Mouse (Mus musculus) limb, embryonic 15.5 days (tissue): Measurements from ENCODE around the gene Spdye4b. TPM values are rescaled to one million over a fixed set of nuclear protein-coding genes. Genes with fewer than 3 reads are reported as not detected.
"Not testable (repeated sequence)": the region's sequence is repeated elsewhere in the genome, so short reads cannot be mapped to it uniquely, and the experiment has no call there.

Experiments
- ATAC-seq: fragments of 200-750 bp; cut with Nextera tagmentation; 2 replicates; pipeline ENCODE4 v1.8.0; 2017; ENCODE audit warnings: low read depth, moderate TSS enrichment; ENCODE audit not compliant: insufficient number of reproducible peaks, low FRiP score, low TSS enrichment
- H3K27ac ChIP-seq: fragments of 300-500 bp; sonication (generic); 2 replicates; pipeline ENCODE4 v1.5.1; 2015; ENCODE audit warnings: moderate library complexity, mild to moderate bottlenecking, inconsistent platforms
- H3K27me3 ChIP-seq: fragments of 300-500 bp; sonication (generic); 2 replicates; pipeline ENCODE4 v1.6.1; 2015; ENCODE audit warnings: inconsistent platforms
- H3K36me3 ChIP-seq: fragments of 300-500 bp; sonication (generic); 2 replicates; pipeline ENCODE4 v1.6.1; 2015; ENCODE audit warnings: inconsistent platforms
- H3K4me1 ChIP-seq: fragments of 300-500 bp; sonication (generic); 2 replicates; pipeline ENCODE4 v1.6.1; 2015; ENCODE audit warnings: inconsistent platforms
- H3K4me2 ChIP-seq: fragments of 300-500 bp; sonication (generic); 2 replicates; pipeline ENCODE4 v1.6.1; 2015; ENCODE audit warnings: mild to moderate bottlenecking, inconsistent platforms
- H3K4me3 ChIP-seq: fragments of 300-500 bp; sonication (generic); 2 replicates; pipeline ENCODE4 v1.5.1; 2015; ENCODE audit warnings: mild to moderate bottlenecking, inconsistent platforms
- H3K9ac ChIP-seq: fragments of 300-500 bp; sonication (generic); 2 replicates; pipeline ENCODE4 v1.6.1; 2015; ENCODE audit warnings: inconsistent platforms
- H3K9me3 ChIP-seq: fragments of 300-500 bp; sonication (generic); 2 replicates; pipeline ENCODE4 v1.6.1; 2016; ENCODE audit warnings: inconsistent platforms
- WGBS: fragments of 180-500 bp; shearing (Covaris S2); methylation state at CpG from one replicate; pipeline ENCODE4 v1.1.7; 2015; 5-methylcytosine and 5-hydroxymethylcytosine counted together
- polyA plus RNA-seq: library from polyadenylated mRNA; unstranded; fragments of >200 nt; fragmentation: Nextera tagmentation; extraction: Ambion mirVana; gene quantifications from 2 replicates; pipeline ENCODE4 v1.2.1, GENCODE M21; 2015

Gene Spdye4b
- polyA plus RNA-seq, 1 experiment from 2014 or later = not detected

GRCm38 (mm10) chr5:143165508-143166070 lies 15.2 kb upstream of the Spdye4b start:
- H3K4me3 ChIP-seq = no peak overlapping the region
- WGBS = 9% methylated on average over 18 of the region's 18 CpGs
- no peak overlapping the region for H3K9ac ChIP-seq
- no peak overlapping the region for H3K4me2 ChIP-seq
- no peaks in the 10 kb centered on the region for H3K36me3 ChIP-seq
- 0 out of 2 replicates have a peak, but pooled peaks cover 3% of the 10 kb centered on the region for H3K4me1 ChIP-seq
- no peaks in the 10 kb centered on the region for H3K9me3 ChIP-seq
- no peak overlapping the region for H3K27ac ChIP-seq
- ATAC-seq = no peak
- peaks cover 13% of the 10 kb centered on the region; the same call in 1 of the 2 replicates for H3K27me3 ChIP-seq

- Histone ChIP-seq H3K27ac (no peak overlapping the region), H3K36me3 (peaks cover 76% of the 10 kb centered on the region), H3K9me3 (no peaks in the 10 kb centered on the region), H3K4me1 (peaks cover 11% of the 10 kb centered on the region), H3K4me2 (no peak overlapping the region), H3K27me3 (no peaks in the 10 kb centered on the region), H3K4me3 (no peak overlapping the region), H3K9ac (no peak overlapping the region)
- 88% methylated on average over 4 of the region's 4 CpGs for WGBS
- ATAC-seq = no peak
These were observed 4.8 kb upstream of the Spdye4b start for GRCm38 (mm10) chr5:143175970-143176369.

- no peak overlapping the region for H3K9ac ChIP-seq
- no peak overlapping the region for H3K27ac ChIP-seq
- H3K36me3 ChIP-seq = peaks cover 59% of the 10 kb centered on the region
- H3K4me1 ChIP-seq = peaks cover 11% of the 10 kb centered on the region
- no peak overlapping the region for H3K4me2 ChIP-seq
- no peaks in the 10 kb centered on the region for H3K9me3 ChIP-seq
- H3K27me3 ChIP-seq = no peaks in the 10 kb centered on the region
- no peak for ATAC-seq
- no peak overlapping the region for H3K4me3 ChIP-seq
- 87% methylated on average over 3 of the region's 3 CpGs for WGBS
These were observed 3.1 kb upstream of the Spdye4b start for GRCm38 (mm10) chr5:143177541-143178200.

- Histone ChIP-seq H3K9me3 (no peaks in the 10 kb centered on the region), H3K4me1 (peaks cover 11% of the 10 kb centered on the region), H3K4me3 (peak overlapping the region; percentile 71), H3K27ac (no peak overlapping the region), H3K4me2 (peak overlapping the region; percentile 79; the same call in 1 of the 2 replicates), H3K27me3 (no peaks in the 10 kb centered on the region), H3K9ac (no peak overlapping the region; the same call in 1 of the 2 replicates), H3K36me3 (peaks cover 43% of the 10 kb centered on the region)
- ATAC-seq = no peak
- 33% methylated on average over 6 of the region's 6 CpGs for WGBS
These were observed 1.6 kb upstream of the Spdye4b start for GRCm38 (mm10) chr5:143179179-143179578.

- H3K27ac ChIP-seq, H3K9ac ChIP-seq, H3K4me2 ChIP-seq, H3K36me3 ChIP-seq, H3K4me1 ChIP-seq, H3K27me3 ChIP-seq, H3K9me3 ChIP-seq, H3K4me3 ChIP-seq, ATAC-seq: not testable (repeated sequence)
- 86% methylated on average over 1 of the region's 1 CpGs for WGBS
These were observed 7.2 kb downstream of the Spdye4b start for GRCm38 (mm10) chr5:143188014-143188413.

- no peak for ATAC-seq
- Histone ChIP-seq H3K9ac (no peak overlapping the region), H3K9me3 (no peaks in the 10 kb centered on the region), H3K4me2 (no peak overlapping the region), H3K36me3 (no peaks in the 10 kb centered on the region), H3K4me3 (no peak overlapping the region), H3K27ac (no peak overlapping the region), H3K4me1 (no peaks in the 10 kb centered on the region), H3K27me3 (no peaks in the 10 kb centered on the region)
- WGBS = 87% methylated on average over 8 of the region's 8 CpGs
These were observed 12.0 kb downstream of the Spdye4b start for GRCm38 (mm10) chr5:143192806-143193205.

- H3K9ac ChIP-seq = not testable (repeated sequence)
- 64% methylated on average over 8 of the region's 8 CpGs for WGBS
These were observed 13.9 kb downstream of the Spdye4b start for GRCm38 (mm10) chr5:143194747-143195146.

GRCm38 (mm10) chr5:143195166-143195565 lies 14.3 kb downstream of the Spdye4b start:
- H3K27ac ChIP-seq = no peak overlapping the region
- 73% methylated on average over 2 of the region's 2 CpGs for WGBS
- no peak for ATAC-seq
- H3K27me3 ChIP-seq = no peaks in the 10 kb centered on the region
- no peak overlapping the region for H3K4me2 ChIP-seq
- no peak overlapping the region for H3K4me3 ChIP-seq
- H3K36me3 ChIP-seq = no peaks in the 10 kb centered on the region
- H3K4me1 ChIP-seq = no peaks in the 10 kb centered on the region
- no peaks in the 10 kb centered on the region for H3K9me3 ChIP-seq
- no peak overlapping the region for H3K9ac ChIP-seq

More at GRCm38 (mm10) chr5:143194747-143195146, 13.9 kb downstream of the Spdye4b start:
- ATAC-seq, H3K4me1 ChIP-seq, H3K4me2 ChIP-seq, H3K36me3 ChIP-seq, H3K27ac ChIP-seq, H3K9me3 ChIP-seq, H3K4me3 ChIP-seq, H3K27me3 ChIP-seq: not testable (repeated sequence)

- no peak for ATAC-seq
- Histone ChIP-seq H3K9ac (no peak overlapping the region), H3K27ac (no peak overlapping the region), H3K4me1 (no peaks in the 10 kb centered on the region), H3K4me3 (no peak overlapping the region), H3K9me3 (no peaks in the 10 kb centered on the region), H3K36me3 (no peaks in the 10 kb centered on the region), H3K27me3 (no peaks in the 10 kb centered on the region), H3K4me2 (no peak overlapping the region)
- WGBS = 84% methylated on average over 4 of the region's 4 CpGs
These were observed 15.7 kb downstream of the Spdye4b start for GRCm38 (mm10) chr5:143196506-143196905.

GRCm38 (mm10) chr5:143205015-143205414 lies 24.2 kb downstream of the Spdye4b start:
- H3K4me2 ChIP-seq = no peak overlapping the region
- no peak for ATAC-seq
- 75% methylated on average over 3 of the region's 3 CpGs for WGBS
- no peak overlapping the region for H3K9ac ChIP-seq
- H3K4me3 ChIP-seq = no peak overlapping the region
- no peaks in the 10 kb centered on the region for H3K36me3 ChIP-seq
- no peaks in the 10 kb centered on the region for H3K27me3 ChIP-seq
- H3K4me1 ChIP-seq = no peaks in the 10 kb centered on the region
- no peak overlapping the region for H3K27ac ChIP-seq
- peaks cover 5% of the 10 kb centered on the region; the same call in 1 of the 2 replicates for H3K9me3 ChIP-seq

- H3K9me3 ChIP-seq = 0 out of 2 replicates have a peak, but pooled peaks cover under 1% of the 10 kb centered on the region
- no peak overlapping the region for H3K27ac ChIP-seq
- H3K4me1 ChIP-seq = no peaks in the 10 kb centered on the region
- WGBS = 56% methylated on average over 2 of the region's 2 CpGs
- no peaks in the 10 kb centered on the region for H3K27me3 ChIP-seq
- H3K36me3 ChIP-seq = no peaks in the 10 kb centered on the region
- H3K4me2 ChIP-seq = no peak overlapping the region
- H3K4me3 ChIP-seq = no peak overlapping the region
- no peak for ATAC-seq
- no peak overlapping the region for H3K9ac ChIP-seq
These were observed 33.0 kb downstream of the Spdye4b start for GRCm38 (mm10) chr5:143213832-143214231.

GRCm38 (mm10) chr5:143220996-143221395 lies 40.2 kb downstream of the Spdye4b start:
- H3K9me3 ChIP-seq = no peaks in the 10 kb centered on the region
- H3K27me3 ChIP-seq = no peaks in the 10 kb centered on the region
- no peaks in the 10 kb centered on the region for H3K4me1 ChIP-seq
- 78% methylated on average over 5 of the region's 5 CpGs for WGBS
- H3K9ac ChIP-seq = no peak overlapping the region
- no peak for ATAC-seq
- no peak overlapping the region for H3K27ac ChIP-seq
- no peaks in the 10 kb centered on the region for H3K36me3 ChIP-seq
- no peak overlapping the region for H3K4me3 ChIP-seq
- H3K4me2 ChIP-seq = no peak overlapping the region
